Mouse (Mus musculus) gastrocnemius, postnatal 25 days (tissue): ENCODE measurements around the gene Zbtb20. TPM values are rescaled to one million over a fixed set of nuclear protein-coding genes. Genes with fewer than 3 reads are reported as not detected.
A peak's percentile ranks its signal among the peaks of the same experiment; 100 is the strongest.

Experiments
- DNase-seq: peaks from one replicate; pipeline ENCODE4 v3.0.0; 2022
- total RNA-seq, 2 experiments: library from RNA; stranded (reverse); gene quantifications; 1 replicate in 1 of 2; 2 replicates in 1 of 2; pipeline ENCODE4 v1.2.3; 2021

Gene Zbtb20
- total RNA-seq, 2 experiments from 2014 or later, result 86.5 to 93.4 TPM

GRCm38 (mm10) chr16:43080403-43080802 is 204.7 kb downstream of the Zbtb20 start:
- peak; percentile 19 for DNase-seq

- peak; percentile 47 for DNase-seq
Observed at GRCm38 (mm10) chr16:43080923-43081702, 205.4 kb downstream of the Zbtb20 start.

- no peak for DNase-seq
Observed at GRCm38 (mm10) chr16:43081995-43082394, 206.3 kb downstream of the Zbtb20 start.

DNA sequence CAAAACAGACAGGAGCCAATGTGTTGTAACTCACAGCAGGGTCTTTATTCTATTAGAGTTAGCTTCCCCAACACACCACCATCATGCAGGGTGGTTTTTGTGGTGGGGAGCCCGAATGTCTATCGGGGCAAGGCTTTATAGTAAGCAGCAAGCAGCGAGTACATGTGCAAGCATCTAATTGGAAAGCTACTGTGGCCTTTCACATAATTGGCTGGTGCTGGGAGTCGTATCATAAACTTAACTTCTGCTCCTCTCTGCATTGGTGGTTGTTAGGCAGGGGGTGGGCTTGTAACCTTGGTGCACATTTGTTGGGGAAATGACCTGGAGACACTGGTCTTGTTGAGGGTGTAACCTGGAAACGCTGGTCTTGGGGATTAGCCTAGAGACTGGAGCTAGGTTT is 207.1 kb downstream of the Zbtb20 start:
- DNase-seq, result no peak

DNA sequence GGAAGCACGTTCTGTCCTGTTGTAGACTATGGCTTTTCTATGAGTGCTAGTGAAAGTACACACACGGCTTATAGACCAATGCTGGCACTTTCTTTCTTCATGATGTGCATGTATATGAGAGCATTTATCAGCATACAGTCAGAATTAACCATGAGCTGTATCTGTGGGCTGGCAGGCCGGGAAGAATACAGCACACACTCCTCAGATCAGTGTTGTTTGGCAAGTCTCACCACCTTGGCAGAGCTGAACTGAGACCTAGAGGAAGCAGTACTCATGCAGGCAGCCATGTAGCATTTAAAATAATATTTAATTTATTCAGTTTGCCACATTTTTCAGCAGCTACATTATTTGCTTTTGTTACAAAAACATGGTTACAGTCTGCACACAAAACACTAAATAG is 214.5 kb downstream of the Zbtb20 start:
- DNase-seq, result no peak

DNA sequence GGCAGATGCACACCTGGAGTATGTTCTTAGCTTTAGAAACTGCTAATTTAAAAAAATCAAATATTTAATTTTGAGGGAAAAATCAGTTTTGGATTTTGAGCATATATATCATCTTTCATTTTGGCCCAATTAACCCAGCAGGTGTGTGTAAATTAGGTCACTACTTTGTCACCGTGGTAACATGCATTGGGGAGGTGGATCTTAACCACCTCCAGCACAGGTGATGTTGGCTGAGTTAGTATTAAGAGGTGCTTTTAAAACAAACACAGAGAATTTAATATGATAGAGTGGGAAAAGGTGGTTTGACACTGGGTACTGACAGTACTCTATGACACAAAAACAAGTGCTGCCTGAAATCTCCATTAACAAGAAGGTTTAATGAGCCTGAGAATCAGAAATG is 218.5 kb downstream of the Zbtb20 start:
- no peak for DNase-seq

DNA sequence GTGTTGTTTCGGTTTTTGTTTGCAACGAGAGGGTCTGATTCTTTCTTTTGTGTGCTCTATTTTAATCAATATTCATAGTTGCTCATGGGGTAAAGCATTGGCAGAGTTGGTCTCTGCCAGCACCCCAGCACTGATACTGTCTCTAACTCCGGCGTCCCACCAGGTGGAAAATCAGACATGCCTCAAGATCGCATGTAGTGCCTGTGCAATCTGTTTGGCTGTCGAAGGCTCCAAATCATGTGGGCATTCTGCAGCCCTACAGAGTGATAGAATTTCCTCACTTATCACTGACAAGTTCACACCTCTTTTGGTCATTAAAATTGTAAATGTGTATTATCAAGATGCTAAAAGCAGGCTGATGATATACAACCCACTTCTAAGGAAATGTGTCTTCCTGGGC is 219.1 kb downstream of the Zbtb20 start:
- no peak for DNase-seq

DNA sequence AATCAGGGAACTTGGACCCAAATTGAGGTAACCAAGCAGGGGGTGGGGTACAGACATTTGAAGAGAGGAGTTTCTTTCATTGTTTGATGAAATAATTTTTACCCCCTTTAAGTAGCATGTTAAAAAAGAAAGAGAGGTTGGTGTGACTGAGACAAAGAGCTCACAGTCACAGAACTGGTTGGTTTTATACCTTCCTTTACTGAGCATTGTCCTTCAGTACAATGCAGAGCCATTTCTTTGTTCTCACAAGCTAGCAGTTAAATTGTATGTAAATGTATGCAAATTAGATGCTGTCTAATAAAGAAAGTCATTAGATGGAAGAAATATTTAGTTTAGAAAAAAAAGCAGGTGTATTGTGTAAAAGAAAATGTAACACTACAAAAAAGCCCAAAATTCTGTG is 220.4 kb downstream of the Zbtb20 start:
- no peak for DNase-seq

GRCm38 (mm10) chr16:43098153-43098552 is 222.5 kb downstream of the Zbtb20 start:
- DNase-seq, result no peak

DNA sequence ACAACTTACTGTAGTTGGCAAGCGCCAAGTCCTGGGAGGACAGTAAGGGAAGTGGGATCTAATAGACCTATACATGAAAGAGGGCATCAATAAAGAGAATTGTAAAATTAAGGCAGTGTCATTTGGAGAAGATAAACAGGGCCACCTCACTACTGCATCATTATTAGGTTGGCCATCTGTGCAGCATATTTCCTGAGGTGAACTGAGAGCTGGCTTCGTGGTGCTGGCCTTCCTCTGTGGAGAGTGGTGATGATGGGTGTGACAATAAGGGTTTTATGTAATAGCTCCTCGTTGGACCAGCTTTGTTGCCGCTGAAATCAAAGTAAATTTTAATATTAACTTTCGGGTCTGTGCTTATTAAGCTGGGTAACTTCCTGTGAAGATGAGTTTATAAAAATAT is 223.0 kb downstream of the Zbtb20 start:
- no peak for DNase-seq

DNA sequence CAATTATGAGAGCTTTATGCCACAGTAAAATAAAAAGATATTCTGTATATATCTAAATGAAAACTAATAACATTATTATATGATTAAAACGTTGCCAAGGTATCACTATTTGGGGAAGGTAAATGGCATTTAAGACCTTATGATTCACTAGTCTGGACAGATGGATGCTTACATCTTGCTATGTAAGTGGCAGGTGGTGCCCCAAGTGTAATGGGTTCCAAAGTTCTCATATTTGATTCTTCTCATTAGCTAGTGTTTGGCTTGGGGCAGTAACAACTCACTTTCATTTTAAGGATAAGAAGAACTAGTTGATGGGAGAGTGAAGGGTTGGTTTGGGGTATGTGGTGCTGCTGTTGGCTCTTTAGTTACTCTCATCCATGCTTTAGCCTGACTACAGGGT is 235.6 kb downstream of the Zbtb20 start:
- DNase-seq, result no peak

- no peak for DNase-seq
Observed at GRCm38 (mm10) chr16:43113968-43114367, 238.3 kb downstream of the Zbtb20 start.

GRCm38 (mm10) chr16:43129966-43130365 is 254.3 kb downstream of the Zbtb20 start:
- DNase-seq, result no peak

DNA sequence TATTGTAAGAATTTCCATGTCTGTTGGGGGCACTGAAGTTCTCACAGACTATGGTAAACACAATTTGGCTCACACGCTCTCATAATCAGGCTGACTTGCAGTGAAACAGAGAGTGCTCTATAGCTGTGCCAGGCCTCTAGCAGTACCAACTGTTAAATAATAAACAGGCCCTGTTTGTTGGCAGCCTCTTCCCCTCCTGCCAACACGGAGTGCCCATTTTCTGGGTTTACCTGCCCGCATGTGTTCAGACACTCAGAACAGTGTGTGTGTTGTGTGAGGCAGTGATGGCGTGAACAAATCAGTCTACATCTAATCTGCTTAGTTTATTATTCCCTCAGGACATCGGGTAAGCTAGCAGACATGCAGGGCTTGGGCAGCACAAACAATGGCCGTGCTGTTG is 254.9 kb downstream of the Zbtb20 start:
- DNase-seq, result no peak

DNA sequence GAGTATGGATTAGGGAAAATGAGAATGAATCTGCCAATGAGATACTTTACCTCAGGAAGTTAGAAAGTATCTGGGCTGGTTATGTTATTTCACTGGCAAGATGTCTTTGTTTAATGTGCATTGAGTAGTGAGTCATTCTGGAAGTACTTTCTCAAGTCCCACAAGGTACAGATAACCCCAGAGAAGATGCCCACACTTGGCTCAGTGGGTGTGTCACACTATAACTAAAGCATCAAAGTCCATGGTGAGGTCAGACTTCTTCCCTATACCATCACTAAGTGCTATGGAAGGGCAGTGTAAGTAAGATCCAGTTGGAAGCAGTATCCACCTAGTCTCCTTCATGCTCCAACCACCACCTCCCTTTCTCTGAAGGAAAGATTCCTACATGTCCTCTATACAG is 255.4 kb downstream of the Zbtb20 start:
- DNase-seq, result no peak

DNA sequence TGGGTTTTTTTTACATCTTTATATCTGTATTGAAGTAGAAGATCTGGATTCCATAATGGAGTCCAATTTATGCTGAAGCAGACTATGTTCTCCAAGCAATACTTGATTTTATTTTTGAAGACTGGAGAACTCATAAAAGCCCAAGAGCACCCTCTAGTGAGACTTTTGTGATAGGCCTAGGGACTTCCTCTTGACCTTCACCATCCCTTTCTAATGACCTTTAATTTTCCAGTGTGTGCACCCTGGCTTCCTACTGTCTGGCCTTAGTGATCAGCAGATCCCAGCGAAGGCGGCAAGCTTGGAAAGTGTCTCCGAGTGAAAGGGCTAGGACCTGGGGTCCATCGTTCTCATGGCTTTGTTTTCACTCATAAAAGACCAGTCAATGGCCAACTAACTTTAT is 292.8 kb downstream of the Zbtb20 start:
- no peak for DNase-seq

DNA sequence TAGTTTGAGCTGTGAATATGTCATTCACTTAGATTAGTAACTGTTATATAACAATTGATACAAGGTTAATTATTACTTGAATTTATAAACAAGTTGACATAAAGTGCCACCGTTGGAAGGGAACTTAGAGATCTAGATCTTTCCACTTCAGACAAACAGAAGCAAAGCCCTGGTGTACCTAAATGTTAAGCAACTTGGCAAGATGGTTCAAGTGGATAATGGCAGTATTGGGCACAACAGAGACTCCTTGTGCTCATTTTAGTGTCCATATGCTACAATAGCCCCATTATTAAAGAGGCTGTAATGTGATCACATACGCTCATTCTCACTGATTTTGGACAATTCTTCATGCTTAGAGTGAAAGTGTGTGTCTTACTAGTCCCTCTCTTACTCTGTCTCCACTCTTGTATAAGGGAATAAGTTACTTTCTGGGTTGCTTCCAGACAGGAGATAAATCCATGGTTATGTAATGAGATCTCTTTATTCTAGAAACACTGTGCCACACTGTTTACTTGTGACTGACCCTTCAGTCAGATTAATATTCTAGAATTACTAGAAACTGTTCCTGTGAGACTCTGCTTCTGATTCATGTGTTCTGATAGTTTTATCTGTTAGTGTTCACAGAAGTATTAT is 293.7 kb downstream of the Zbtb20 start:
- no peak for DNase-seq

DNA sequence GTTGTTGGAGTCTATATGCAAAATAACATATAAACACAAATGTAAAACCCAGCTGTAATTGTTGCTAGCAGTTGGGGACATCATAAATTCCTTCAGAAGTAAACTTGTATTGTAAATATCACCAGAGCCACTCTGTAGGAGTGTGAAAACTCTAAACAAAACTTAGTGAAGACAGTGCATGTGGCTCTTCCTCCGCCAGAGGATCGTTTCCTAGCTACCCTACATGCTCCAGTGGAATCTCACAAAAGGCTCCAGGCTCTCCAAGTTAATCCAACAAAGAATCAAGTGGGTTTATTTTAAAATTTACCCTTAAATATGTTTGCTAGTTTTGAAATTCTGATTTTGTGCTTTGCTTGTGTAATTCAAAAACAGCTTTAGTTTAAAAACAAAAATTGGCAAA is 296.5 kb downstream of the Zbtb20 start:
- no peak for DNase-seq

DNA sequence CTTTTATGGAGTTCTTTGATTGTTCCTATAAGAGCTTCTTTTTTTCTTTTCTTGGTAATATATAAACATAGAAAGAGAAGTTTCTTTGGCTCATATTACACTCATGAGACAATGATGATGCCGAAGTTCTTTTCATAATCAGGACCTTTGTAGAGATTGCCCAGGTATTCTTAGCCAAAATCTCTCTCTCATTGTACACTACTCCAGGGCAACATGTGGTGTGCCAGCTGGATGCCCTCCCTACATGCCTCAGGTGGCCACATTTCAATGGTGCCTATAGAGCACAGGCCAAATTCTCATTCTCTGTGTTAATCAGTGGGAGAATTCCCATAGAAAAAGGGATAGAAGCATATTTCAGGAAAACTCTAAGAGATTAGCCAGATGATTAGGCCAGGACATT is 297.2 kb downstream of the Zbtb20 start:
- DNase-seq, result no peak

- no peak for DNase-seq
Observed at GRCm38 (mm10) chr16:43174815-43175214, 299.1 kb downstream of the Zbtb20 start.

GRCm38 (mm10) chr16:43181038-43181437 is 305.4 kb downstream of the Zbtb20 start:
- no peak for DNase-seq

DNA sequence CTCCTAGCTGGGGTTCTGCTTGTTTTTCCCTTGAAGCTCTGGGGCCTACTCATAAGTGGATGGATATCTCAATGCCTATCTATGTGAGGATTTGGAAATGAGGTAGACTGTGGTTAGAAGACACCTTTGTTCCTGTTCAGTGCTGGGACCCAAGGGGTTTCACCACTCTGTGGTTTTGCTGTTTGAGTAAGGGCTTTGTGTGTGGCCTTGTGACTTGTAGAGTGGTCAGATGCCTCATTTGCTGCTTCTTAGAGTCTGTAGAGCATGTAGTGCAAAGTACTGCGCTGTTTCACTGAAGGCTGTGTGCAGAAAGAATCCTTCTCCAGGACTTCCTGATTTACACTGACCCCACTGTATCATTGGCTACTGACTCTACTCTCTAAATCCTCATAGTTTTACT is 314.7 kb downstream of the Zbtb20 start:
- no peak for DNase-seq

DNA sequence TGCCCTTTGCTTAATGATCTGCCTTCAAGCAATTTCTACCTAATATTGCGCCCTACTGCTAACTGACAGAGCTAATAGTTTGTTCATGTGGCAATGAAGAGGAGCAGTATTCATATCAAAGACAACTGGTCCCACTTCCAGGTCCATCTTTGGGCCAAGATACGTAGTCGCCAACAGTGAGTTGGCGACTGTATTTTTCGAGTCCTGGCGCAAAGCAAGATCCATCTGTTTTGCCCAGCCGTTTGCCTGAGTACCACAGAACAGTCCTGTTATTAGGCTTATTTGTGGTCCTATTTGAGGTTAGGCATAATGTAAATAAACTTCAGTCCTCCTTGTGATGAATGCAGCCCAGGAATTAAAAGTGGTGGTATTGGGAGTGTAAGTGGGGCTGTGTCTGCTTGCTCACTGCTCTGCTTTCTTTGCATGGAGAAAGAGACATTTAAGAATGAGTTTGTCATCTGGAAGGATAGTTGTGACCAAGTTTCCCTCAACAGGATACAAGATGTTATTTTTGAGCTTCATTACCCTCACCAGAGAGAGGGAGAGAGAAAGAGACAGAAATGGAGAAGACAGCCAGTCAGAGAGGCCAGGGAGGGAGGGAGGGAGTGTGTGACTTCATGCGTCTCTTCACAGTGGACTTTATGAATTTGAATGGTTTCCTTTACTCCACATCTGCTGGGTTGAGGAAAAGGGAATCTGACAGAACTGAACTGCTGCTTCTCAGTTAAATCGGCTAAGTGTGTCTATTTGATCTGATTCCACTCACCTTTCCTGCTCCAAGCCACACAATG is 315.6 kb downstream of the Zbtb20 start:
- DNase-seq, result peak; percentile 6
